Mouse (Mus musculus) embryonic facial prominence, embryonic 12.5 days (tissue): ENCODE measurements around the gene Enpp5. TPM values are rescaled to one million over a fixed set of nuclear protein-coding genes. Genes with fewer than 3 reads are reported as not detected.

ENCODE experiments used
- ATAC-seq: fragments of 200-750 bp; cut with Nextera tagmentation; 2 replicates; pipeline ENCODE4 v1.8.0; 2017; ENCODE audit not compliant: insufficient number of reproducible peaks, insufficient read depth, low FRiP score, low TSS enrichment
- H3K27ac ChIP-seq: fragments of 300-500 bp; sonication (generic); 2 replicates; pipeline ENCODE4 v1.5.1; 2016; ENCODE audit warnings: mild to moderate bottlenecking
- H3K27me3 ChIP-seq: fragments of 300-500 bp; sonication (generic); 2 replicates; pipeline ENCODE4 v1.6.1; 2016; ENCODE audit warnings: mild to moderate bottlenecking, moderate library complexity
- H3K36me3 ChIP-seq: fragments of 300-500 bp; sonication (generic); 2 replicates; pipeline ENCODE4 v1.6.1; 2016; ENCODE audit warnings: mild to moderate bottlenecking
- H3K4me1 ChIP-seq: fragments of 300-500 bp; sonication (generic); 2 replicates; pipeline ENCODE4 v1.6.1; 2016
- H3K4me2 ChIP-seq: fragments of 300-500 bp; sonication (generic); replicated peaks from 2 replicates; pipeline ENCODE4 v1.6.1; 2016; ENCODE audit warnings: mild to moderate bottlenecking, moderate library complexity
- H3K4me3 ChIP-seq: fragments of 300-500 bp; sonication (generic); 2 replicates; pipeline ENCODE4 v1.5.1; 2016; ENCODE audit warnings: mild to moderate bottlenecking
- H3K9ac ChIP-seq: fragments of 300-500 bp; sonication (generic); 2 replicates; pipeline ENCODE4 v1.6.1; 2016; ENCODE audit warnings: mild to moderate bottlenecking, moderate library complexity
- H3K9me3 ChIP-seq: fragments of 300-500 bp; sonication (generic); 2 replicates; pipeline ENCODE4 v1.6.1; 2016; ENCODE audit warnings: mild to moderate bottlenecking, moderate library complexity
- WGBS: fragments of 180-500 bp; shearing (Covaris S2); methylation state at CpG from one replicate; pipeline ENCODE4 v1.1.7; 2016; 5-methylcytosine and 5-hydroxymethylcytosine counted together
- polyA plus RNA-seq: library from polyadenylated mRNA; unstranded; fragments of >200 nt; fragmentation: Nextera tagmentation; extraction: Ambion mirVana; gene quantifications from 2 replicates; pipeline ENCODE4 v1.2.1, GENCODE M21; 2016

The Enpp5 gene
- polyA plus RNA-seq, 1 experiment from 2014 or later: 16.7 TPM

- Histone ChIP-seq H3K4me2 (no peak overlapping the region), H3K27ac (no peak overlapping the region), H3K9me3 (no peaks in the 10 kb centered on the region), H3K27me3 (no peaks in the 10 kb centered on the region), H3K36me3 (no peaks in the 10 kb centered on the region), H3K9ac (no peak overlapping the region), H3K4me1 (0 out of 2 replicates have a peak, but pooled peaks cover 3% of the 10 kb centered on the region), H3K4me3 (no peak overlapping the region)
- ATAC-seq: no peak
- 80% methylated on average over 9 of the region's 9 CpGs for WGBS
Observed at GRCm38 (mm10) chr17:44134545-44134944, 55.9 kb downstream of the Enpp5 start.

GRCm38 (mm10) chr17:44136018-44136417, 57.4 kb downstream of the Enpp5 start:
- H3K27me3 ChIP-seq: no peaks in the 10 kb centered on the region
- H3K4me3 ChIP-seq: no peak overlapping the region
- ATAC-seq: no peak
- no peak overlapping the region for H3K9ac ChIP-seq
- no peak overlapping the region for H3K27ac ChIP-seq
- H3K36me3 ChIP-seq: no peaks in the 10 kb centered on the region
- H3K4me2 ChIP-seq: no peak overlapping the region
- H3K4me1 ChIP-seq: 0 out of 2 replicates have a peak, but pooled peaks cover 3% of the 10 kb centered on the region
- H3K9me3 ChIP-seq: no peaks in the 10 kb centered on the region
- 56% methylated on average over 8 of the region's 8 CpGs for WGBS

Other genes with a start within 250 kb of the Enpp5 start
- 4.2 and 4.8 TPM in 2 replicates for gene Enpp4, start 27.0 kb downstream of the Enpp5 start, polyA plus RNA-seq
- gene Clic5, start 109.8 kb downstream of the Enpp5 start, polyA plus RNA-seq: 0.56 and 0.64 TPM in 2 replicates